Mouse (Mus musculus): Measurements from ENCODE around the gene Lrrc43. TPM values are rescaled to one million over a fixed set of nuclear protein-coding genes. Genes with fewer than 3 reads are reported as not detected.

Gene Lrrc43
- polyA plus RNA-seq, 1 experiment from 2014 or later: not detected

Small RNA genes lying within 50 kb of the gene (microRNA-seq; reads per million reads assigned to microRNA genes)
- gene Mir7647: not detected

Other genes starting within 250 kb of the Lrrc43 start
- gene Wdr66, start 237.2 kb upstream of the Lrrc43 start, polyA plus RNA-seq (2014; fragmentation: Nextera tagmentation; extraction: Ambion mirVana): 2.2 and 2.7 TPM in 2 replicates
- gene Bcl7a, start 145.5 kb upstream of the Lrrc43 start, polyA plus RNA-seq (2014; fragmentation: Nextera tagmentation; extraction: Ambion mirVana): 39.4 and 43.2 TPM in 2 replicates
- 13.4 and 26.6 TPM in 2 replicates for gene Mlxip, start 94.5 kb upstream of the Lrrc43 start, polyA plus RNA-seq (2014; fragmentation: Nextera tagmentation; extraction: Ambion mirVana)
- not detected in 2 replicates for gene Il31, start 184 bp downstream of the Lrrc43 start, polyA plus RNA-seq (2014; fragmentation: Nextera tagmentation; extraction: Ambion mirVana)
- gene B3gnt4, start 21.2 kb downstream of the Lrrc43 start, polyA plus RNA-seq (2014; fragmentation: Nextera tagmentation; extraction: Ambion mirVana): 1.0 TPM in 1 of 2 replicates, not detected in the other
- 113 and 118 TPM in 2 replicates for gene Diablo, start 34.9 kb downstream of the Lrrc43 start, polyA plus RNA-seq (2014; fragmentation: Nextera tagmentation; extraction: Ambion mirVana)
- 0.34 and 0.49 TPM in 2 replicates for gene Gm49027, start 36.2 kb downstream of the Lrrc43 start, polyA plus RNA-seq (2014; fragmentation: Nextera tagmentation; extraction: Ambion mirVana)
- 17.1 and 34.5 TPM in 2 replicates for gene Vps33a, start 83.7 kb downstream of the Lrrc43 start, polyA plus RNA-seq (2014; fragmentation: Nextera tagmentation; extraction: Ambion mirVana)
- gene Clip1, start 195.3 kb downstream of the Lrrc43 start, polyA plus RNA-seq (2014; fragmentation: Nextera tagmentation; extraction: Ambion mirVana): 20.7 and 32.6 TPM in 2 replicates
- 75.3 and 101 TPM in 2 replicates for gene Zcchc8, start 231.8 kb downstream of the Lrrc43 start, polyA plus RNA-seq (2014; fragmentation: Nextera tagmentation; extraction: Ambion mirVana)

All from kidney, embryonic 14.5 days (tissue).